Mouse (Mus musculus) heart, embryonic 14.5 days (tissue): ENCODE data around the gene Hrh3. TPM values are rescaled to one million over a fixed set of nuclear protein-coding genes. Genes with fewer than 3 reads are reported as not detected.

Experiments used
- ATAC-seq: fragments of 200-750 bp; cut with Nextera tagmentation; 2 replicates; pipeline ENCODE4 v1.8.0; 2017; ENCODE audit warnings: low read depth, moderate TSS enrichment; ENCODE audit not compliant: insufficient number of reproducible peaks, insufficient read depth, low FRiP score
- H3K27ac ChIP-seq, 2 experiments: fragments of 200-500 bp in 1 of 2; fragments of 300-500 bp in 1 of 2; sonication (generic) in 1 of 2; replicated peaks in 1 of 2; 2 replicates each; pipeline ENCODE4 v1.5.1; 2012 to 2014; ENCODE audit warnings: low read depth in 2 of 2, low read length in 2 of 2, control low read depth in 1 of 2, mild to moderate bottlenecking in 1 of 2, mixed read lengths in 1 of 2; ENCODE audit not compliant: control insufficient read depth in 1 of 2, insufficient read depth in 1 of 2
- H3K27me3 ChIP-seq: fragments of 300-500 bp; sonication (generic); 2 replicates; pipeline ENCODE4 v1.6.1; 2014; ENCODE audit warnings: mild to moderate bottlenecking, low read length, control low read depth; ENCODE audit not compliant: control insufficient read depth, insufficient read depth
- H3K36me3 ChIP-seq: fragments of 300-500 bp; sonication (generic); 2 replicates; pipeline ENCODE4 v1.6.1; 2014; ENCODE audit warnings: mild to moderate bottlenecking, control low read depth, low read length, mixed read lengths; ENCODE audit not compliant: control insufficient read depth, insufficient read depth
- H3K4me1 ChIP-seq, 2 experiments: fragments of 200-500 bp in 1 of 2; fragments of 300-500 bp in 1 of 2; sonication (generic) in 1 of 2; 2 replicates each; pipeline ENCODE4 v1.6.1; 2012 to 2014; ENCODE audit warnings: low read length in 2 of 2, control low read depth in 1 of 2, mixed read lengths in 1 of 2; ENCODE audit not compliant: control insufficient read depth in 2 of 2, insufficient read depth in 2 of 2
- H3K4me2 ChIP-seq: fragments of 300-500 bp; sonication (generic); 2 replicates; pipeline ENCODE4 v1.6.1; 2014; ENCODE audit warnings: mild to moderate bottlenecking, low read length
- H3K4me3 ChIP-seq, 2 experiments: fragments of 200-500 bp in 1 of 2; fragments of 300-500 bp in 1 of 2; sonication (generic) in 1 of 2; 2 replicates each; pipeline ENCODE4 v1.5.1; 2012 to 2014; ENCODE audit warnings: low read length in 2 of 2, mild to moderate bottlenecking in 2 of 2, control low read depth in 1 of 2, low read depth in 1 of 2, moderate library complexity in 1 of 2; ENCODE audit not compliant: control insufficient read depth in 1 of 2, insufficient read depth in 1 of 2
- H3K9ac ChIP-seq: fragments of 300-500 bp; sonication (generic); 2 replicates; pipeline ENCODE4 v1.6.1; 2014; ENCODE audit warnings: mild to moderate bottlenecking, low read length
- H3K9me3 ChIP-seq: fragments of 300-500 bp; sonication (generic); 2 replicates; pipeline ENCODE4 v1.6.1; 2016; ENCODE audit warnings: low read length, control low read depth; ENCODE audit not compliant: control insufficient read depth
- WGBS: fragments of 180-500 bp; shearing (Covaris S2); extraction: QIAGEN DNeasy Blood & Tissue Kit; methylation state at CpG from one replicate; pipeline ENCODE4 v1.1.7; 2014; 5-methylcytosine and 5-hydroxymethylcytosine counted together
- polyA plus RNA-seq: library from polyadenylated mRNA; unstranded; fragments of >200 nt; fragmentation: Nextera tagmentation; extraction: Ambion mirVana; gene quantifications from 2 replicates; pipeline ENCODE4 v1.2.1, GENCODE M21; 2014

Hrh3 gene
- polyA plus RNA-seq, 1 experiment from 2014 or later = not detected

DNA sequence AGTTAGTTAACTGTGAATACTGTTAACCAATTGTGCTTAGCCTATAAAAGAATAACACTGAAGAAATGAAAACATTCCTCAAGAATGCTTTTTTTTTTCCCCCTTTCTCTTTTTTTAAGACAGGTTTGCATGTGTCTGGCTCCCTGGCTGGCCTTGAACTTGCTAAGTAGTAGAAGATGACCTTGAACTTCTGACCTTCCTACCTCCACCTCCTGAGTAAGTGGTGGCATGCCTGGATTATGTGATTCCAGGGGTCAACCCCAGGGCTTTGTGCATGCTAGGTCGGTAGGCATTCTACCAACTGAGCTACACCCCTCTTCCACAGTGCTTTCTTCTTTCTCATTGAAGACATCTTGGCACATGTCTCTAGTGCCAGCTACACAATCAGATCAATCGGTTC is 32.6 kb downstream of the Hrh3 start:
- Histone ChIP-seq H3K4me3 (no peak overlapping the region), H3K36me3 (peaks cover 34% of the 10 kb centered on the region), H3K4me1 (peaks cover 8 to 11% of the 10 kb centered on the region in 2 experiments), H3K27ac (no peak overlapping the region), H3K9ac (no peak overlapping the region), H3K27me3 (no peaks in the 10 kb centered on the region), H3K4me2 (no peak overlapping the region), H3K9me3 (no peaks in the 10 kb centered on the region)
- 65% methylated on average over 2 of the region's 2 CpGs for WGBS
- no peak for ATAC-seq

- peaks cover 8 to 11% of the 10 kb centered on the region in 2 experiments for H3K4me1 ChIP-seq
- H3K27me3 ChIP-seq = no peaks in the 10 kb centered on the region
- H3K36me3 ChIP-seq = peaks cover 29% of the 10 kb centered on the region
- H3K27ac ChIP-seq = peak within 1 kb of the TSS; percentile 52 to 69
- H3K9ac ChIP-seq = peak within 1 kb of the TSS; percentile 83
- H3K4me3 ChIP-seq = peak within 1 kb of the TSS; percentile 66 to 84
- H3K9me3 ChIP-seq = no peaks in the 10 kb centered on the region
- peak within 1 kb of the TSS; percentile 88 for H3K4me2 ChIP-seq
- WGBS = 4% methylated on average over 58 of the region's 58 CpGs
- peak; percentile 90 for ATAC-seq
These were observed 33.5 kb downstream of the Hrh3 start, which contains the start of gene Mtg2 for GRCm38 (mm10) chr2:180070481-180071453. Mtg2 (plus strand) TSS chr2:180070588.

- Histone ChIP-seq H3K36me3 (peaks cover 29% of the 10 kb centered on the region), H3K4me1 (peaks cover 8 to 11% of the 10 kb centered on the region in 2 experiments), H3K9ac (peak overlapping the region; percentile 83), H3K27me3 (no peaks in the 10 kb centered on the region), H3K4me2 (peak overlapping the region; percentile 88), H3K9me3 (no peaks in the 10 kb centered on the region), H3K27ac (peak overlapping the region; percentile 52 to 69), H3K4me3 (peak overlapping the region; percentile 66 to 84)
- peak; percentile 27; the same call in 1 of the 2 replicates for ATAC-seq
- WGBS = 35% methylated on average over 20 of the region's 20 CpGs
These were observed 34.4 kb downstream of the Hrh3 start for GRCm38 (mm10) chr2:180069770-180070480.

- Histone ChIP-seq H3K9ac (no peak overlapping the region), H3K4me1 (no peaks in the 10 kb centered on the region), H3K36me3 (peaks cover 65% of the 10 kb centered on the region), H3K27ac (no peak overlapping the region), H3K9me3 (no peaks in the 10 kb centered on the region), H3K4me3 (no peak overlapping the region), H3K27me3 (no peaks in the 10 kb centered on the region), H3K4me2 (no peak overlapping the region)
- 83% methylated on average over 11 of the region's 11 CpGs for WGBS
- no peak for ATAC-seq
These were observed 40.8 kb downstream of the Hrh3 start for GRCm38 (mm10) chr2:180063338-180064131.

GRCm38 (mm10) chr2:180053001-180053400 is 51.3 kb downstream of the Hrh3 start:
- ATAC-seq = no peak
- no peak overlapping the region for H3K27ac ChIP-seq
- 95% methylated on average over 9 of the region's 9 CpGs for WGBS
- no peak overlapping the region for H3K9ac ChIP-seq
- peaks cover 50% of the 10 kb centered on the region for H3K36me3 ChIP-seq
- H3K4me1 ChIP-seq = no peaks in the 10 kb centered on the region
- H3K27me3 ChIP-seq = no peaks in the 10 kb centered on the region
- H3K4me2 ChIP-seq = no peak overlapping the region
- no peaks in the 10 kb centered on the region for H3K9me3 ChIP-seq
- no peak overlapping the region for H3K4me3 ChIP-seq

GRCm38 (mm10) chr2:180051986-180052733 is 52.1 kb downstream of the Hrh3 start:
- no peaks in the 10 kb centered on the region for H3K4me1 ChIP-seq

More at GRCm38 (mm10) chr2:180051986-180052733, 52.1 kb downstream of the Hrh3 start:
- 0 out of 2 replicates have a peak, but pooled peaks have one; percentile 6 for ATAC-seq
- H3K27ac ChIP-seq = no peak overlapping the region
- WGBS = 88% methylated on average over 14 of the region's 14 CpGs
- no peak overlapping the region for H3K9ac ChIP-seq
- H3K27me3 ChIP-seq = no peaks in the 10 kb centered on the region
- H3K4me2 ChIP-seq = no peak overlapping the region
- peaks cover 41% of the 10 kb centered on the region for H3K36me3 ChIP-seq
- no peaks in the 10 kb centered on the region for H3K9me3 ChIP-seq
- no peak overlapping the region for H3K4me3 ChIP-seq
